Mouse (Mus musculus) small intestine, adult 2 months (tissue): Measurements from ENCODE around the gene Man1a2.

ENCODE experiments used
- CTCF ChIP-seq: fragments of 200-500 bp; IDR thresholded peaks from 2 replicates; pipeline ENCODE4 v1.5.1; 2012; ENCODE audit warnings: low read depth, mild to moderate bottlenecking, control low read depth, inconsistent platforms, low read length, moderate library complexity, mixed read lengths; ENCODE audit not compliant: insufficient replicate concordance, insufficient read length; ENCODE audit errors: extremely low read depth
- POLR2A ChIP-seq: fragments of 200-500 bp; IDR thresholded peaks from 2 replicates; pipeline ENCODE4 v1.6.1; 2012; ENCODE audit warnings: low read depth, mild to moderate bottlenecking, control low read depth, inconsistent platforms, low read length, moderate library complexity

GRCm38 (mm10) chr3:100515093-100515753 lies 170.1 kb downstream of the Man1a2 start:
- TF ChIP-seq CTCF (no peak), POLR2A (no peak)
